Mouse (Mus musculus): ENCODE measurements around the gene Cacna1d. TPM values are rescaled to one million over a fixed set of nuclear protein-coding genes. Genes with fewer than 3 reads are reported as not detected.

The Cacna1d gene
- polyA plus RNA-seq, 1 experiment from 2014 or later: 2.6 TPM

DNA sequence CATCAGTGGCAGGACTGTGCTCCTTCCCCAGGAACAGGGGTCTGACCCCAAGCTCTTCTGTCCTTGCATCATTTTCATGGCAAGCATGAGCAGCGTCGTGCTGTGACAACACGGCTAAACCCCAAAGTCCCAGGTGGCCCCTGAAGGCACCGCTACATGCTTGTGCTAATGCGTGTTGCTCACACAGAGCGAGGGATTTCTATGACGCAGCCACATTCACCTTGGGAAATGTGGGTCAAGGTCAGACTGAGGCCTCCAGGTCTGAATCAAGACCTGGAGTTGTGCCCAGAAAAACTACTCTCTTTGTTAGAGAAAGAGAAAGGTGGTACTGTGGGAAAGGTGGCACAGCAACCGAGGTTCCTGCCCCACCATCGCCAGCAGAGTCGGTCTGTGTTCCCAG, 355.9 kb downstream of the Cacna1d start:
- Histone ChIP-seq H3K4me3 (ENCODE audit: low read length) (no peak overlapping the region), H3K36me3 (ENCODE audit: control insufficient read depth, insufficient read depth, low read length) (no peaks in the 10 kb centered on the region), H3K27me3 (replicated peaks; ENCODE audit: control insufficient read depth, insufficient read depth, low read length) (no peaks in the 10 kb centered on the region), H3K9me3 (ENCODE audit: control insufficient read depth, low read length) (no peaks in the 10 kb centered on the region), H3K4me1 (ENCODE audit: control insufficient read depth, insufficient read depth, low read length) (peaks cover 2% of the 10 kb centered on the region; the same call in 1 of the 2 replicates), H3K9ac (ENCODE audit: low read depth, low read length) (no peak overlapping the region), H3K4me2 (ENCODE audit: low read depth, low read length) (no peak overlapping the region), H3K27ac (ENCODE audit: low read length) (no peak overlapping the region)
- WGBS: 94% methylated on average over 10 of the region's 10 CpGs
- ATAC-seq: no peak

- H3K9ac ChIP-seq (ENCODE audit: low read depth, low read length): no peak overlapping the region
- no peaks in the 10 kb centered on the region for H3K36me3 ChIP-seq (ENCODE audit: control insufficient read depth, insufficient read depth, low read length)
- peaks cover 2% of the 10 kb centered on the region; the same call in 1 of the 2 replicates for H3K4me1 ChIP-seq (ENCODE audit: control insufficient read depth, insufficient read depth, low read length)
- H3K27ac ChIP-seq (ENCODE audit: low read length): no peak overlapping the region
- 49% methylated on average over 3 of the region's 3 CpGs for WGBS
- no peak overlapping the region for H3K4me2 ChIP-seq (ENCODE audit: low read depth, low read length)
- H3K9me3 ChIP-seq (ENCODE audit: control insufficient read depth, low read length): no peaks in the 10 kb centered on the region
- no peaks in the 10 kb centered on the region for H3K27me3 ChIP-seq (replicated peaks; ENCODE audit: control insufficient read depth, insufficient read depth, low read length)
- H3K4me3 ChIP-seq (ENCODE audit: low read length): no peak overlapping the region
- ATAC-seq: no peak
These were observed 357.6 kb downstream of the Cacna1d start for GRCm38 (mm10) chr14:30133684-30134083.

GRCm38 (mm10) chr14:30131256-30131655, 360.0 kb downstream of the Cacna1d start:
- no peak overlapping the region for H3K27ac ChIP-seq (ENCODE audit: low read length)
- no peaks in the 10 kb centered on the region for H3K36me3 ChIP-seq (ENCODE audit: control insufficient read depth, insufficient read depth, low read length)
- H3K9ac ChIP-seq (ENCODE audit: low read depth, low read length): no peak overlapping the region
- 40% methylated on average over 3 of the region's 3 CpGs for WGBS
- no peaks in the 10 kb centered on the region for H3K9me3 ChIP-seq (ENCODE audit: control insufficient read depth, low read length)
- no peaks in the 10 kb centered on the region; the same call in 1 of the 2 replicates for H3K4me1 ChIP-seq (ENCODE audit: control insufficient read depth, insufficient read depth, low read length)
- H3K4me3 ChIP-seq (ENCODE audit: low read length): no peak overlapping the region
- H3K4me2 ChIP-seq (ENCODE audit: low read depth, low read length): no peak overlapping the region
- no peaks in the 10 kb centered on the region for H3K27me3 ChIP-seq (replicated peaks; ENCODE audit: control insufficient read depth, insufficient read depth, low read length)
- no peak for ATAC-seq

GRCm38 (mm10) chr14:30130092-30130491, 361.2 kb downstream of the Cacna1d start:
- no peak overlapping the region for H3K27ac ChIP-seq (ENCODE audit: low read length)
- no peak overlapping the region for H3K4me2 ChIP-seq (ENCODE audit: low read depth, low read length)
- no peaks in the 10 kb centered on the region for H3K4me1 ChIP-seq (ENCODE audit: control insufficient read depth, insufficient read depth, low read length)
- H3K9ac ChIP-seq (ENCODE audit: low read depth, low read length): no peak overlapping the region
- ATAC-seq: no peak
- H3K9me3 ChIP-seq (ENCODE audit: control insufficient read depth, low read length): no peaks in the 10 kb centered on the region
- no peaks in the 10 kb centered on the region for H3K36me3 ChIP-seq (ENCODE audit: control insufficient read depth, insufficient read depth, low read length)
- no peak overlapping the region for H3K4me3 ChIP-seq (ENCODE audit: low read length)
- WGBS: 92% methylated on average over 9 of the region's 9 CpGs
- H3K27me3 ChIP-seq (replicated peaks; ENCODE audit: control insufficient read depth, insufficient read depth, low read length): no peaks in the 10 kb centered on the region

- Histone ChIP-seq H3K27me3 (replicated peaks; ENCODE audit: control insufficient read depth, insufficient read depth, low read length) (no peaks in the 10 kb centered on the region), H3K9ac (ENCODE audit: low read depth, low read length) (no peak overlapping the region), H3K4me1 (ENCODE audit: control insufficient read depth, insufficient read depth, low read length) (no peaks in the 10 kb centered on the region), H3K36me3 (ENCODE audit: control insufficient read depth, insufficient read depth, low read length) (no peaks in the 10 kb centered on the region), H3K4me2 (ENCODE audit: low read depth, low read length) (0 out of 2 replicates have a peak overlapping the region, but pooled peaks have one; percentile 9), H3K4me3 (ENCODE audit: low read length) (no peak overlapping the region), H3K9me3 (ENCODE audit: control insufficient read depth, low read length) (no peaks in the 10 kb centered on the region), H3K27ac (ENCODE audit: low read length) (no peak overlapping the region)
- ATAC-seq: no peak
- 34% methylated on average over 9 of the region's 9 CpGs for WGBS
These were observed 361.9 kb downstream of the Cacna1d start for GRCm38 (mm10) chr14:30129378-30129777.

- H3K27me3 ChIP-seq (replicated peaks; ENCODE audit: control insufficient read depth, insufficient read depth, low read length): no peaks in the 10 kb centered on the region
- H3K4me3 ChIP-seq (ENCODE audit: low read length): no peak overlapping the region
- WGBS: 64% methylated on average over 20 of the region's 20 CpGs
- no peak overlapping the region for H3K27ac ChIP-seq (ENCODE audit: low read length)
- no peak for ATAC-seq
- H3K9me3 ChIP-seq (ENCODE audit: control insufficient read depth, low read length): no peaks in the 10 kb centered on the region
- no peaks in the 10 kb centered on the region for H3K36me3 ChIP-seq (ENCODE audit: control insufficient read depth, insufficient read depth, low read length)
- H3K4me1 ChIP-seq (ENCODE audit: control insufficient read depth, insufficient read depth, low read length): no peaks in the 10 kb centered on the region
- H3K4me2 ChIP-seq (ENCODE audit: low read depth, low read length): no peak overlapping the region
- no peak overlapping the region for H3K9ac ChIP-seq (ENCODE audit: low read depth, low read length)
These were observed 366.1 kb downstream of the Cacna1d start for GRCm38 (mm10) chr14:30124951-30125690.

- H3K9me3 ChIP-seq (ENCODE audit: control insufficient read depth, low read length): no peaks in the 10 kb centered on the region
- no peaks in the 10 kb centered on the region for H3K36me3 ChIP-seq (ENCODE audit: control insufficient read depth, insufficient read depth, low read length)
- no peaks in the 10 kb centered on the region for H3K4me1 ChIP-seq (ENCODE audit: control insufficient read depth, insufficient read depth, low read length)
- H3K4me3 ChIP-seq (ENCODE audit: low read length): no peak overlapping the region
- 61% methylated on average over 5 of the region's 5 CpGs for WGBS
- no peak overlapping the region for H3K9ac ChIP-seq (ENCODE audit: low read depth, low read length)
- no peak overlapping the region for H3K27ac ChIP-seq (ENCODE audit: low read length)
- no peak for ATAC-seq
- no peak overlapping the region for H3K4me2 ChIP-seq (ENCODE audit: low read depth, low read length)
- no peaks in the 10 kb centered on the region for H3K27me3 ChIP-seq (replicated peaks; ENCODE audit: control insufficient read depth, insufficient read depth, low read length)
These were observed 371.2 kb downstream of the Cacna1d start for GRCm38 (mm10) chr14:30120023-30120422.

- Histone ChIP-seq H3K9ac (ENCODE audit: low read depth, low read length) (no peak overlapping the region), H3K4me3 (ENCODE audit: low read length) (no peak overlapping the region), H3K27ac (ENCODE audit: low read length) (no peak overlapping the region), H3K4me1 (ENCODE audit: control insufficient read depth, insufficient read depth, low read length) (no peaks in the 10 kb centered on the region), H3K4me2 (ENCODE audit: low read depth, low read length) (no peak overlapping the region), H3K36me3 (ENCODE audit: control insufficient read depth, insufficient read depth, low read length) (no peaks in the 10 kb centered on the region), H3K27me3 (replicated peaks; ENCODE audit: control insufficient read depth, insufficient read depth, low read length) (no peaks in the 10 kb centered on the region), H3K9me3 (ENCODE audit: control insufficient read depth, low read length) (no peaks in the 10 kb centered on the region)
- WGBS: 36% methylated on average over 9 of the region's 9 CpGs
- peak; percentile 38; the same call in 1 of the 2 replicates for ATAC-seq
These were observed 377.7 kb downstream of the Cacna1d start for GRCm38 (mm10) chr14:30113392-30114108.

DNA sequence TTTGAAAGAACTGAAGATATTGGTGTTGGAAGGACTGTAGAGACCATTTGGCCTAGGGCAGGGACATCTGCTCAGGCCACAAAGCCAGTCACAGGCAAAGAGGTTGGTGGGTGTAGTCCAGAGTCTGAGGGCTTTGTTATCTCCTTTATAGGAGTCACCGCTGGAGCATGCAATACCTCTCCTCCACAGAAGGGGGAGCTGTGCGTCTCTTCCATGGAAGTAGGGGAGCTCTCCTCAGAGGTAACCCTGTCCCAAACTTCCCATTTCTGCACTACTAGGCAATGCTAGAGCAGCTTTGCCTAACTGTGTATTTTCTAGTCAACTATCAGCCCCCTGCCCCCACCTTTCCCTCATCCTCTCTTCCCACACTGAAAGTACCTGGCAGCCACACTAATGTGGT, 382.2 kb downstream of the Cacna1d start:
- WGBS: 48% methylated on average over 2 of the region's 2 CpGs
- no peak for ATAC-seq

More for the DNA sequence above, 382.2 kb downstream of the Cacna1d start:
- Histone ChIP-seq H3K4me1 (ENCODE audit: control insufficient read depth, insufficient read depth, low read length) (peaks cover 3% of the 10 kb centered on the region; the same call in 1 of the 2 replicates), H3K4me2 (ENCODE audit: low read depth, low read length) (no peak overlapping the region), H3K27ac (ENCODE audit: low read length) (no peak overlapping the region), H3K27me3 (replicated peaks; ENCODE audit: control insufficient read depth, insufficient read depth, low read length) (no peaks in the 10 kb centered on the region), H3K4me3 (ENCODE audit: low read length) (no peak overlapping the region), H3K36me3 (ENCODE audit: control insufficient read depth, insufficient read depth, low read length) (no peaks in the 10 kb centered on the region), H3K9me3 (ENCODE audit: control insufficient read depth, low read length) (no peaks in the 10 kb centered on the region), H3K9ac (ENCODE audit: low read depth, low read length) (no peak overlapping the region)
